Mouse (Mus musculus) C2C12 (cell line): ENCODE data around the gene Palm2.

Experiments used
- CTCF ChIP-seq: IDR thresholded peaks from one replicate; pipeline ENCODE4 v1.5.1; 2011; ENCODE audit not compliant: control insufficient read depth, insufficient read depth, insufficient read length
- USF1 ChIP-seq: IDR thresholded peaks from one replicate; pipeline ENCODE4 v1.6.1; 2011; ENCODE audit warnings: low read depth, mild to moderate bottlenecking, control low read depth, moderate library complexity

GRCm38 (mm10) chr4:57751054-57751453 is 317.0 kb downstream of the Palm2 start:
- TF ChIP-seq CTCF: no peak
- no peak for TF ChIP-seq USF1
